Mouse (Mus musculus) lung, adult 2 months (tissue): ENCODE results near the gene 4930402F06Rik. TPM values are rescaled to one million over a fixed set of nuclear protein-coding genes. Genes with fewer than 3 reads are reported as not detected.

ENCODE experiments used
- DNase-seq: peaks from one replicate; pipeline ENCODE4 v3.0.0; 2022
- H3K4me1 ChIP-seq: fragments of 200-500 bp; 2 replicates; pipeline ENCODE4 v1.6.1; 2011; ENCODE audit warnings: low read length; ENCODE audit not compliant: control insufficient read depth, insufficient read depth
- H3K4me3 ChIP-seq: fragments of 200-500 bp; replicated peaks from 2 replicates; pipeline ENCODE3; 2011; ENCODE audit warnings: low read depth, mild to moderate bottlenecking, control low read depth, low read length; ENCODE audit errors: extremely low read depth
- CTCF ChIP-seq: fragments of 200-500 bp; IDR thresholded peaks from 2 replicates; pipeline ENCODE4 v1.5.1; 2011; ENCODE audit warnings: mild to moderate bottlenecking, low read length, control low read depth; ENCODE audit not compliant: insufficient read depth
- POLR2A ChIP-seq: fragments of 200-500 bp; IDR thresholded peaks from 2 replicates; pipeline ENCODE4 v1.6.1; 2011; ENCODE audit warnings: low read depth, mild to moderate bottlenecking, control low read depth, low read length, borderline replicate concordance; ENCODE audit errors: extremely low read depth
- WGBS: fragments of 180-500 bp; shearing (Covaris S2); methylation state at CpG from one replicate; pipeline ENCODE4 v1.1.7; 2018; 5-methylcytosine and 5-hydroxymethylcytosine counted together
- polyA plus RNA-seq: library from polyadenylated mRNA; depleted of rRNA; stranded (reverse); fragments of >200 nt; gene quantifications from 2 replicates; pipeline ENCODE4 v1.2.3, GENCODE M21; 2012; rRNA removed

4930402F06Rik gene
- polyA plus RNA-seq, 1 experiment, result not detected

DNA sequence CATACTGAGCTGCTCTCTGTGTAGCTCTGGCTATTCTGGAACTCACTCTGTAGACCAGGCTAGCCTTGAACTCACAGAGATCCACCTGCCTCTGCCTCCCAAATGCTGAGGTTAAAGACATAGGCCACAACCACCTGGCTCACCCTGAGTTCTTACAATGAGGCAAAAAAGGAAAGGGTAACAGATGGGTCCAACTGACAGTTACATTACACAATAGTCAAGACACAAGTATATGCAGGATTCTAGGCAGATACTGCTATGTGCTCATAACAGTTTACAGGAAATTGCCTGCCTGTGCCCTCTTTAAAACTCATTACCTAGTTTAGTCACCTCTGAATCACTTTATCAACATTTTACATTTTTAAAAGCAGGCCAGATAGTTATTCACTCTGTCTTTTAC is 63.3 kb downstream of the 4930402F06Rik start:
- DNase-seq, result no peak
- no peak for TF ChIP-seq CTCF
- TF ChIP-seq POLR2A, result no peak
- Histone ChIP-seq H3K4me3 (no peak overlapping the region), H3K4me1 (peaks cover 8% of the 10 kb centered on the region)

DNA sequence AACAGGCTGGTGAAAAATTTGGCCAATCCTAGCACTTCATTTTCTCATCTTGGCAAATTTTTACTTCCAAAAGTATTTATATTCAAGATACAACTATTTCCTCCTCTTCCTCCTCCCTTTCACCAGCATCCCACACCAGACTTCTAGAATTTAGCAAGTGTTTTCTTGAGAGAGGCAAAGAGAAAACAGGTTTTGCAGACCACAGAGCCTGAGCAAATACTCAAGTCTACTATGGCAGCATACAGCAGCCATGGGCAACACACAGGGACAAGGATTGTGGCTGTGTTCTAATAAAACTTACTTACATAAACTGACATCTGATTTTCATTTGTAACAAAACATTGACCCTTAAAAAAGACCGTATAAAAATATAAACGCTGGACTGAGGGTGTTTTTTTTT is 65.8 kb downstream of the 4930402F06Rik start:
- TF ChIP-seq CTCF, result no peak
- TF ChIP-seq POLR2A, result no peak
- DNase-seq, result no peak
- whole genome bisulfite sequencing, result 34% methylated on average over 2 of the region's 2 CpGs
- Histone ChIP-seq H3K4me1 (peaks cover 9% of the 10 kb centered on the region), H3K4me3 (no peak overlapping the region)

DNA sequence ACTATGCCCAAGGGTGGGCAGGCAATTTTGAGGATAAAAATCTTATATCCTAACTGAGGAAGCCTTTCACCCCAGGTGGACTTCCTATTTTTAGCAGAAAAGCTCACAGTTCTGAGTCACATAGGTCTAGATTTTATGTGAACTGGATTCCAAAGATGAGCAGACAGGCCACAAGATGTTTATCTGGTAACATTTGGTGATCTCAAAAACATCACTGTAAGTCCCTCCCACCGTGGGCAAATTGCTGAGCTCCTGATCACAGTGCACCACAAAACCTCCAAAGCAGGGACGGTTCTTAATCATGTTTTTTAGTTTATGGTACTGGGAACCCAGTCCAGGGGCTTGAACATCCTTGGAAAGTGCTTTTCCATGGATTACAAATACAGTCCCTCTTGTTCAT is 67.9 kb downstream of the 4930402F06Rik start:
- H3K4me1 ChIP-seq, result peaks cover 6% of the 10 kb centered on the region; the same call in 1 of the 2 replicates
- DNase-seq, result no peak
- H3K4me3 ChIP-seq, result no peak overlapping the region
- WGBS, result 81% methylated on average over 2 of the region's 2 CpGs
- TF ChIP-seq CTCF (no peak), POLR2A (no peak)

GRCm38 (mm10) chr2:35328064-35328792 is 68.7 kb downstream of the 4930402F06Rik start:
- Histone ChIP-seq H3K4me1 (peaks cover 6% of the 10 kb centered on the region; the same call in 1 of the 2 replicates), H3K4me3 (no peak overlapping the region)
- DNase-seq, result no peak
- TF ChIP-seq CTCF, result no peak
- TF ChIP-seq POLR2A, result no peak
- WGBS, result 46% methylated on average over 11 of the region's 11 CpGs

DNA sequence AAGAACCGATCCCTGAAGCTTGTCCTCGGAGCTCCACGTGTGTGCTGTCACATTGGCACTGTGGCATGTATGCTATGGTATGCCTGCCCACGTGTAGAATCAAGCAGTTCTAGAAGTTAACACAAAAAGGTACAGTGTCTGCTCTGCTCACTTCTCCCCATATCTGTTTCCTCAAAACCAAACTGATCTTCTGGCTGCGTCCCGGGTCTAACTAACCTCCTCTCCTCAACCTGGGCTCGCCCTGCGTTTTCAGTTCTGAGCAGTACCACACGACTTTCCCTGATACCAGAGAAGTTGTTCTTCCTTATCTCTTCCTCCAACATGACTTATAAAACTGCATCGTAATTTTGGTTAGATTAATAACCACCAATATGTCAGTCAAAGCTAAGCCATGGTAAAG is 69.4 kb downstream of the 4930402F06Rik start:
- TF ChIP-seq CTCF (no peak), POLR2A (no peak)
- no peak for DNase-seq
- 39% methylated on average over 10 of the region's 10 CpGs for WGBS
- H3K4me3 ChIP-seq, result no peak overlapping the region
- peaks cover 8% of the 10 kb centered on the region; the same call in 1 of the 2 replicates for H3K4me1 ChIP-seq

DNA sequence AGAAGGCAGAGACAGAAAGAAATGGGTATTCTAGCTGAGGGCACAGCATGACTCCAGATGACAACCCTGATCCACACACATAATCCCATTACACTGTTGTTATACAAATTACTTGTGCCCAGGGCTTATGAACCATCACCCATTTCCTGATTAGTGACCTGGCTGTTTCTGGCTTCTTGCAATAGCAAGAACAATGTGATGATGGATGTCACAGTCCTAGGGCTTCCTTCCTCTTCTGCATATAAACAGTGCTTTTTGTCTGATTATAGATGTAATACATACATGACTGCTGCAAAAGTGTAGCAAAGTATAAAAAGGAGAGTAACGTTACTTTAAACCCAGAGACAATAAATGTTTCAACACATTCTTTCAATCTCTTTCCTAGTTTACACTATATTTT is 70.0 kb downstream of the 4930402F06Rik start:
- no peak for DNase-seq
- TF ChIP-seq CTCF, result no peak
- TF ChIP-seq POLR2A, result no peak
- WGBS, result 35% methylated on average over 1 of the region's 1 CpGs
- no peak overlapping the region for H3K4me3 ChIP-seq
- peaks cover 11% of the 10 kb centered on the region; the same call in 1 of the 2 replicates for H3K4me1 ChIP-seq

- H3K4me3 ChIP-seq, result no peak overlapping the region
- no peak for TF ChIP-seq POLR2A
- no peak for TF ChIP-seq CTCF
- no peak for DNase-seq
- H3K4me1 ChIP-seq, result peaks cover 13% of the 10 kb centered on the region; the same call in 1 of the 2 replicates
- 77% methylated on average over 10 of the region's 10 CpGs for WGBS
These were observed 71.0 kb downstream of the 4930402F06Rik start for GRCm38 (mm10) chr2:35325930-35326329.

Other genes starting within 250 kb of the 4930402F06Rik start
- gene Rab14, start 196.1 kb downstream of the 4930402F06Rik start, polyA plus RNA-seq, result 120 and 360 TPM in 2 replicates
- 2,994 and 3,301 TPM in 2 replicates for gene Gsn, start 140.8 kb downstream of the 4930402F06Rik start, polyA plus RNA-seq
- gene Stom, start 60.2 kb downstream of the 4930402F06Rik start, polyA plus RNA-seq, result 45.1 and 69.5 TPM in 2 replicates
- not detected in 2 replicates for gene 4930568D16Rik, start 29.4 kb downstream of the 4930402F06Rik start, polyA plus RNA-seq
- 17.8 and 24.4 TPM in 2 replicates for gene Ggta1, start 66.1 kb upstream of the 4930402F06Rik start, polyA plus RNA-seq
- 113 and 132 TPM in 2 replicates for gene Dab2ip, start 161.1 kb upstream of the 4930402F06Rik start, polyA plus RNA-seq